ENCODE assay signal across 22 mouse cellular contexts in the genomic region with DNA sequence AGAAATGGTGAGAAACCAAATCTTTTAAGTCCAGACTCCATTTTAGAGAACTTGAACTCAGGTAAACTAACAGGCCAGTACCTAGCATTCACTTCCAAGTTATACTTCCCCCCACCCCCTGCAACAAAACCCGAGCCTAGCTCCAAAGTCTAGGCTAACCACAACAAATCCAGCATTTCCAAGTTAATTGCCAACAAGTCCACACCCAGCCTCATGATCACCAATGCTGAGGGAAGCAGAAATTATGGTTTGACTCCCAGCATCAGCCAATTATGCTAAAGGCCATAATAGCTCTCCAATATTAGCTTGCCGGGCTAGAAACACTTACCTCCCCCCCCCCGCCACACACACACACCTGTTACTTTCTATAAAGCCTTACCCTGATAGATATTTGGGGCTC. TPM values are rescaled to one million over a fixed set of nuclear protein-coding genes. Genes with fewer than 3 reads are reported as not detected.
DNase-seq lines count a peak whose midpoint lies in the region; ATAC-seq and TF ChIP-seq lines count a peak whose summit lies in the region.
"Had no signal": no experiment of that assay in that cellular context is flagged by ENCODE, and none has a peak within 500 bp of the region (broad histone marks: within the 10 kb centered on the region; RNA-seq: fewer than 3 reads in every experiment).

No protein-coding gene starts in this region.

- 48% methylated on average over 3 of the region's 3 CpGs for WGBS in liver, adult 2 months
- WGBS in liver, embryonic 11.5 days = 83% methylated on average over 3 of the region's 3 CpGs
- WGBS in midbrain, embryonic 11.5 days = 89% methylated on average over 3 of the region's 3 CpGs
- 85% methylated on average over 3 of the region's 3 CpGs for WGBS in midbrain, embryonic 16.5 days

- H3K9me3 ChIP-seq in liver, embryonic 11.5 days (ENCODE audit: control insufficient read depth, low read length) = no peaks in the 10 kb centered on the region
- no peaks in the 10 kb centered on the region for H3K9me3 ChIP-seq in midbrain, embryonic 11.5 days (ENCODE audit: control insufficient read depth, low read length)
- no peaks in the 10 kb centered on the region for H3K9me3 ChIP-seq in midbrain, embryonic 16.5 days (replicated peaks; ENCODE audit: control insufficient read depth, low read length, poor library complexity, severe bottlenecking)
- H3K9me3 ChIP-seq: embryonic facial prominence, embryonic 13.5 days; embryonic facial prominence, embryonic 15.5 days; forebrain, embryonic 10.5 days; forebrain, embryonic 12.5 days had no signal

- no peak overlapping the region for H3K4me2 ChIP-seq in liver, embryonic 11.5 days
- H3K4me2 ChIP-seq in midbrain, embryonic 11.5 days = no peak overlapping the region
- H3K4me2 ChIP-seq in midbrain, embryonic 16.5 days (ENCODE audit: low read length) = no peak overlapping the region
- H3K4me2 ChIP-seq: embryonic facial prominence, embryonic 13.5 days; embryonic facial prominence, embryonic 15.5 days; forebrain, embryonic 12.5 days had no signal

- H3K27me3 ChIP-seq in liver, adult 2 months (ENCODE audit: control insufficient read depth, insufficient read depth, low read length) = no peaks in the 10 kb centered on the region
- H3K27me3 ChIP-seq in liver, embryonic 11.5 days (replicated peaks; ENCODE audit: control insufficient read depth, insufficient read depth, low read length) = no peaks in the 10 kb centered on the region
- H3K27me3 ChIP-seq in midbrain, embryonic 11.5 days (ENCODE audit: control insufficient read depth, insufficient read depth, low read length) = no peaks in the 10 kb centered on the region
- H3K27me3 ChIP-seq in midbrain, embryonic 16.5 days (ENCODE audit: control insufficient read depth, insufficient read depth, low read depth, low read length) = no peaks in the 10 kb centered on the region
- H3K27me3 ChIP-seq: embryonic facial prominence, embryonic 13.5 days; embryonic facial prominence, embryonic 15.5 days; forebrain, embryonic 12.5 days had no signal

- H3K79me2 ChIP-seq in liver, adult 2 months (ENCODE audit: control insufficient read depth, insufficient read depth, low read length) = no peaks in the 10 kb centered on the region

- peak; percentile 17 for DNase-seq in kidney, adult 11 months
- no peak for DNase-seq in kidney, postnatal 14 days
- peak; percentile 12 to 19 for DNase-seq in kidney, adult 8-10 months
- DNase-seq in kidney, postnatal 25 days = no peak
- DNase-seq in liver, adult 2 months (ENCODE audit: extremely low read depth, low read depth, low spot score) = peak; percentile 52
- no peak for DNase-seq in liver, embryonic 11.5 days (ENCODE audit: low spot score)
- peak; percentile 39 for DNase-seq in midbrain, embryonic 11.5 days (ENCODE audit: low spot score, missing footprints)
- DNase-seq: adrenal gland, adult 2 months; adrenal gland, postnatal 10 days; adrenal gland, postnatal 25 days; cerebellum, adult 11 months; cerebellum, adult 18-20 months; cerebellum, adult 8-10 months; cerebellum, adult 9-11 months; cerebellum, postnatal 36 days; embryo, embryonic 11 days had no signal

- peaks cover 6% of the 10 kb centered on the region for H3K36me3 ChIP-seq in liver, adult 2 months (ENCODE audit: control insufficient read depth, insufficient read depth, low read length)
- H3K36me3 ChIP-seq in liver, embryonic 11.5 days (ENCODE audit: control insufficient read depth, insufficient read depth, low read length) = peaks cover 1% of the 10 kb centered on the region; the same call in 1 of the 2 replicates
- peaks cover 2% of the 10 kb centered on the region; the same call in 1 of the 2 replicates for H3K36me3 ChIP-seq in midbrain, embryonic 11.5 days (ENCODE audit: control insufficient read depth, insufficient read depth, low read length)
- H3K36me3 ChIP-seq in midbrain, embryonic 16.5 days (ENCODE audit: control insufficient read depth, insufficient read depth, low read length) = peaks cover 2% of the 10 kb centered on the region; the same call in 1 of the 2 replicates

- H3K4me1 ChIP-seq in liver, adult 2 months (ENCODE audit: control insufficient read depth, insufficient read depth, low read length) = no peaks in the 10 kb centered on the region
- no peaks in the 10 kb centered on the region for H3K4me1 ChIP-seq in liver, embryonic 11.5 days (replicated peaks; ENCODE audit: control insufficient read depth, insufficient read depth, low read length)
- H3K4me1 ChIP-seq in midbrain, embryonic 11.5 days (ENCODE audit: control insufficient read depth, insufficient read depth, low read length) = no peaks in the 10 kb centered on the region
- no peaks in the 10 kb centered on the region for H3K4me1 ChIP-seq in midbrain, embryonic 16.5 days (ENCODE audit: control insufficient read depth, insufficient read depth, low read length)
- H3K4me1 ChIP-seq: embryonic facial prominence, embryonic 13.5 days; embryonic facial prominence, embryonic 15.5 days; forebrain, embryonic 10.5 days; forebrain, embryonic 12.5 days had no signal

- H3K27ac ChIP-seq in liver, adult 2 months (replicated peaks; ENCODE audit: insufficient read depth, low read depth, low read length) = no peak overlapping the region
- H3K27ac ChIP-seq in liver, embryonic 11.5 days (ENCODE audit: low read depth, low read length) = no peak overlapping the region
- no peak overlapping the region for H3K27ac ChIP-seq in midbrain, embryonic 11.5 days (ENCODE audit: low read depth, low read length)
- H3K27ac ChIP-seq in midbrain, embryonic 16.5 days (ENCODE audit: low read length) = no peak overlapping the region
- H3K27ac ChIP-seq: embryonic facial prominence, embryonic 13.5 days; embryonic facial prominence, embryonic 15.5 days; forebrain, embryonic 10.5 days; forebrain, embryonic 12.5 days had no signal

- ATAC-seq in liver, embryonic 11.5 days (replicated peaks; ENCODE audit: low FRiP score) = no peak
- no peak for ATAC-seq in midbrain, embryonic 11.5 days (ENCODE audit: low FRiP score)
- no peak for ATAC-seq in midbrain, embryonic 16.5 days

- no peak for TF ChIP-seq CTCF in liver, adult 2 months (IDR thresholded peaks at IDR 0.05; ENCODE audit: low read depth, low read length)

- TF ChIP-seq POLR2A in liver, adult 2 months (IDR thresholded peaks at IDR 0.05; ENCODE audit: extremely low read depth, insufficient read depth, low read length) = no peak

- H3K4me3 ChIP-seq in liver, adult 2 months (ENCODE audit: insufficient read depth, low read depth, low read length) = no peak overlapping the region
- no peak overlapping the region for H3K4me3 ChIP-seq in liver, embryonic 11.5 days (ENCODE audit: low read depth, low read length)
- H3K4me3 ChIP-seq in midbrain, embryonic 11.5 days (ENCODE audit: low read depth, low read length) = no peak overlapping the region
- no peak overlapping the region for H3K4me3 ChIP-seq in midbrain, embryonic 16.5 days (ENCODE audit: low read depth, low read length)
- H3K4me3 ChIP-seq: embryonic facial prominence, embryonic 13.5 days; embryonic facial prominence, embryonic 15.5 days; erythroblast, embryonic 14.5 days; forebrain, embryonic 10.5 days; forebrain, embryonic 12.5 days had no signal

- H3K9ac ChIP-seq in liver, adult 2 months (ENCODE audit: low read depth, low read length) = no peak overlapping the region
- H3K9ac ChIP-seq in liver, embryonic 11.5 days (ENCODE audit: low read depth, low read length) = no peak overlapping the region
- H3K9ac ChIP-seq in midbrain, embryonic 11.5 days (ENCODE audit: low read length) = no peak overlapping the region
- H3K9ac ChIP-seq in midbrain, embryonic 16.5 days (ENCODE audit: low read depth, low read length) = no peak overlapping the region
- H3K9ac ChIP-seq: embryonic facial prominence, embryonic 13.5 days; embryonic facial prominence, embryonic 15.5 days; forebrain, embryonic 12.5 days had no signal

RNA-seq across cellular contexts. Expression of a gene that starts 40.1 kb away (rescaled TPM):
- total RNA-seq in liver, adult 2 months (2014; rRNA removed) = 63.6 and 86.8 TPM in 2 replicates
- polyA plus RNA-seq in liver, adult 2 months (2012; rRNA removed) = 41.4 and 59.6 TPM in 2 replicates
- polyA plus RNA-seq in liver, embryonic 11.5 days (2014; fragmentation: Nextera tagmentation; extraction: Ambion mirVana) = 30.1 and 33.1 TPM in 2 replicates
- 30.8 and 31.3 TPM in 2 replicates for polyA plus RNA-seq in midbrain, embryonic 11.5 days (2014; fragmentation: Nextera tagmentation; extraction: Ambion mirVana)
- 50.0 and 56.9 TPM in 2 replicates for polyA plus RNA-seq in midbrain, embryonic 16.5 days (2015; fragmentation: Nextera tagmentation; extraction: Ambion mirVana)

Comparison
In these comparisons a context has a peak if more than half of its experiments do, and no peak if none do; other contexts are left out.
1. DNase-seq: peak in kidney, adult 11 months (single experiment), kidney, adult 8-10 months (2 of 2), liver, adult 2 months (single experiment) and midbrain, embryonic 11.5 days (single experiment); none in kidney, postnatal 14 days (single experiment), kidney, postnatal 25 days (0 of 2) and liver, embryonic 11.5 days (single experiment).